Mouse (Mus musculus) stomach, embryonic 14.5 days (tissue): ENCODE measurements at regions not wholly inside any gene's neighbourhood (a gene's known extent, or its start where the extent isn't known, plus 50 kb on each side); places are given as distances from the start of the nearest gene placed in this dataset.

ENCODE experiments used
- ATAC-seq: fragments of 200-750 bp; cut with Nextera tagmentation; 2 replicates; pipeline ENCODE4 v1.8.0; 2017; ENCODE audit warnings: low read depth, moderate TSS enrichment; ENCODE audit not compliant: insufficient number of reproducible peaks, insufficient read depth, low FRiP score
- H3K27ac ChIP-seq: fragments of 300-500 bp; sonication (generic); 2 replicates; pipeline ENCODE4 v1.5.1; 2014; ENCODE audit warnings: mild to moderate bottlenecking, low read length, moderate library complexity, mixed read lengths
- H3K27me3 ChIP-seq: fragments of 300-500 bp; sonication (generic); 2 replicates; pipeline ENCODE4 v1.6.1; 2014; ENCODE audit warnings: low read length, control low read depth, mixed read lengths; ENCODE audit not compliant: control insufficient read depth, insufficient read depth
- H3K36me3 ChIP-seq: fragments of 300-500 bp; sonication (generic); 2 replicates; pipeline ENCODE4 v1.6.1; 2014; ENCODE audit warnings: mild to moderate bottlenecking, control low read depth, low read length, moderate library complexity, mixed read lengths; ENCODE audit not compliant: control insufficient read depth, insufficient read depth
- H3K4me1 ChIP-seq: fragments of 300-500 bp; sonication (generic); 2 replicates; pipeline ENCODE4 v1.6.1; 2014; ENCODE audit warnings: low read length, control low read depth, mixed read lengths; ENCODE audit not compliant: control insufficient read depth, insufficient read depth
- H3K4me2 ChIP-seq: fragments of 300-500 bp; sonication (generic); replicated peaks from 2 replicates; pipeline ENCODE4 v1.6.1; 2014; ENCODE audit warnings: low read depth, low read length, control low read depth
- H3K4me3 ChIP-seq: fragments of 300-500 bp; sonication (generic); 2 replicates; pipeline ENCODE4 v1.5.1; 2014; ENCODE audit warnings: low read depth, low read length, control low read depth
- H3K9ac ChIP-seq: fragments of 300-500 bp; sonication (generic); replicated peaks from 2 replicates; pipeline ENCODE4 v1.6.1; 2014; ENCODE audit warnings: low read depth, mild to moderate bottlenecking, control low read depth, low read length, moderate library complexity, mixed read lengths
- H3K9me3 ChIP-seq: fragments of 300-500 bp; sonication (generic); 2 replicates; pipeline ENCODE4 v1.6.1; 2016; ENCODE audit warnings: low read depth, low read length, control low read depth; ENCODE audit not compliant: control insufficient read depth
- WGBS: fragments of 180-500 bp; shearing (Covaris S2); extraction: QIAGEN DNeasy Blood & Tissue Kit; methylation state at CpG from one replicate; pipeline ENCODE4 v1.1.7; 2014; 5-methylcytosine and 5-hydroxymethylcytosine counted together

GRCm38 (mm10) chr12:5997366-5997765 lies 621.9 kb upstream of the Klhl29 start:
- Histone ChIP-seq H3K4me2 (no peak overlapping the region), H3K27me3 (no peaks in the 10 kb centered on the region), H3K4me3 (no peak overlapping the region), H3K9ac (no peak overlapping the region), H3K4me1 (no peaks in the 10 kb centered on the region), H3K27ac (no peak overlapping the region), H3K36me3 (no peaks in the 10 kb centered on the region), H3K9me3 (no peaks in the 10 kb centered on the region)
- no peak for ATAC-seq
- 81% methylated on average over 5 of the region's 5 CpGs for WGBS

- no peaks in the 10 kb centered on the region for H3K9me3 ChIP-seq
- no peak overlapping the region for H3K9ac ChIP-seq
- no peak overlapping the region for H3K27ac ChIP-seq
- no peaks in the 10 kb centered on the region for H3K36me3 ChIP-seq
- WGBS: 72% methylated on average over 6 of the region's 6 CpGs
- no peak for ATAC-seq
- H3K27me3 ChIP-seq: no peaks in the 10 kb centered on the region
- no peak overlapping the region for H3K4me3 ChIP-seq
- no peak overlapping the region for H3K4me2 ChIP-seq
- no peaks in the 10 kb centered on the region for H3K4me1 ChIP-seq
Measured at GRCm38 (mm10) chr12:5996672-5997071, 621.2 kb upstream of the Klhl29 start.

DNA sequence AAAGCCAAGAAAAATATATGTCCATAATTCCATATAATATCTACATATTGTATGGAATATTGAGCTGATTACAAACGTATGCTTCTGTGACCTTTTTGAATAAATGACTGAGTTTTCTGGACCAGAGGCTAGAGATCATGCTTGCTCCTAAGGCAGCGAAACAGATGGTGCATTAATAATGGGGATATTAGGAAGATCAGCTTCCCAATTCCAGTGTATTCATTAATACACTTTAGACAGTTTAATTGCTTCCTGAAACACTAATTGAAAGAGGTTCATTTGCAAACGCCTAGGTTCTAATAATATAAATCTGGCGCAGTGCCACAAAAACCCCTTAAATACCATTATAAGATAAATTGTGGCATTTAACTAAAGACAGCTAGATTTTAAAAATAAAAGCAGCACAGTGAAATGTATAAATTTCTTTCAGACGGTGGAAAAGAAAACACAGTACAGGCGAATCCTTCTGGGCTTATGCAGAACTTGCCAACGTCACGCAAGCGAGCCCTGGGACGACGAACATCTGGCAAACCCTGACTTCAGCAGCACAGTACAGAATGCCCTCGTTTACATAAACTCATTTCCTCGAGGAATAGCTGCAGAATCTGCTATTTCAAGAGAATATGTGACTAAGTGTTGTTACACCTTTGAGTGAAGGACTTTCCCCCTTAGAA lies 608.6 kb upstream of the Klhl29 start:
- Histone ChIP-seq H3K36me3 (no peaks in the 10 kb centered on the region), H3K4me3 (no peak overlapping the region), H3K27ac (no peak overlapping the region), H3K9ac (no peak overlapping the region), H3K9me3 (no peaks in the 10 kb centered on the region), H3K4me1 (no peaks in the 10 kb centered on the region), H3K27me3 (no peaks in the 10 kb centered on the region), H3K4me2 (no peak overlapping the region; the same call in 1 of the 2 replicates)
- WGBS: 34% methylated on average over 13 of the region's 13 CpGs
- ATAC-seq: no peak

DNA sequence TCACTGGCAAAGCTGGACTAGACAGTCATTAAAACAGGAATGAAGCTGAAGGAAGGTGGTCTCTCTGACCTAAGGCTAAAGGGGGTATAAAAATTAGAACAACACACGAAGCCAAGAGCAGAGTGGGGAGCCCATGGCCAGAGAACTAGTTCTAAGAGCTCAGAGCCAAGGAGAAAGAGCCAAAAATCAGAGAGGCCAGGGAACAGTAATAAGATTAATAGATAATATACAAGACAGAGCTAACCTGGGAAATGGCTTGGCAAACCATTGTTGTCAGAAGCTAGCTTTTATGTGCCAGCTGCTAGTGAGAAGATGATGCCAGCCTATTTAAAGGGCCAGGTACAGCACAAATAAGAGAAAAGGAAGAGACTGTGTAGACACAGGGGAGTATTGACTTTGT lies 606.6 kb upstream of the Klhl29 start:
- no peak overlapping the region for H3K4me2 ChIP-seq
- WGBS: 67% methylated on average over 1 of the region's 1 CpGs
- H3K36me3 ChIP-seq: no peaks in the 10 kb centered on the region

DNA sequence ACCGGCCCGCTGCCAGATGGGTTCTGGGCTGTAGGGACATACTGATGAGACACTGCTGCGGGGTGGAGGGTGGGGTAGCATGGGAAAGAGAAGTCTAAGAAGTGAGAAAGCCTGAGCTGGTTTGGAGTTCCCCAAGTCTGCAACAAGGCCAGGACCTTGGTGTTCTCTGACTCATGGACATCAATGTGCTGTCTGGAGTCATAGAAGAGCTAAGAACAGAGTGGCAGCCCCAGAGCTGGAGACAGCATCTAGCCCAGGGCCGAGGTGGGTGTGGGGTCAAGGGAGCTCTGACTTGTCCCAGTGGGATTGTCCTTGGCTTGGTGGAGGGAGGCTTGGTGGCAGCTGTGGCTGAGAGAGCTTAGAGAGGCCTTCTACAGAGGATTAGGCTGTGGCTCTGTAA lies 600.4 kb upstream of the Klhl29 start:
- H3K27me3 ChIP-seq: no peaks in the 10 kb centered on the region
- H3K27ac ChIP-seq: no peak overlapping the region
- no peaks in the 10 kb centered on the region for H3K9me3 ChIP-seq
- H3K4me3 ChIP-seq: no peak overlapping the region
- H3K4me1 ChIP-seq: no peaks in the 10 kb centered on the region
- no peak overlapping the region for H3K4me2 ChIP-seq
- no peaks in the 10 kb centered on the region for H3K36me3 ChIP-seq
- no peak overlapping the region for H3K9ac ChIP-seq
- ATAC-seq: no peak
- WGBS: 91% methylated on average over 4 of the region's 4 CpGs

More for the DNA sequence above, 606.6 kb upstream of the Klhl29 start:
- Histone ChIP-seq H3K9me3 (no peaks in the 10 kb centered on the region), H3K9ac (no peak overlapping the region), H3K4me1 (no peaks in the 10 kb centered on the region), H3K27me3 (no peaks in the 10 kb centered on the region), H3K27ac (no peak overlapping the region), H3K4me3 (no peak overlapping the region)
- no peak for ATAC-seq

- no peak for ATAC-seq
- no peak overlapping the region for H3K27ac ChIP-seq
- no peak overlapping the region for H3K4me2 ChIP-seq
- WGBS: 71% methylated on average over 4 of the region's 4 CpGs
- no peaks in the 10 kb centered on the region for H3K9me3 ChIP-seq
- no peaks in the 10 kb centered on the region for H3K4me1 ChIP-seq
- H3K36me3 ChIP-seq: no peaks in the 10 kb centered on the region
- H3K27me3 ChIP-seq: no peaks in the 10 kb centered on the region
- H3K4me3 ChIP-seq: no peak overlapping the region
- H3K9ac ChIP-seq: no peak overlapping the region
Measured at GRCm38 (mm10) chr12:5969556-5969955, 594.1 kb upstream of the Klhl29 start.

- Histone ChIP-seq H3K4me3 (no peak overlapping the region), H3K9me3 (no peaks in the 10 kb centered on the region), H3K27me3 (no peaks in the 10 kb centered on the region), H3K27ac (no peak overlapping the region), H3K36me3 (no peaks in the 10 kb centered on the region), H3K4me2 (no peak overlapping the region), H3K9ac (no peak overlapping the region), H3K4me1 (no peaks in the 10 kb centered on the region)
- ATAC-seq: no peak
- WGBS: 82% methylated on average over 2 of the region's 2 CpGs
Measured at GRCm38 (mm10) chr12:5956141-5956540, 580.7 kb upstream of the Klhl29 start.

DNA sequence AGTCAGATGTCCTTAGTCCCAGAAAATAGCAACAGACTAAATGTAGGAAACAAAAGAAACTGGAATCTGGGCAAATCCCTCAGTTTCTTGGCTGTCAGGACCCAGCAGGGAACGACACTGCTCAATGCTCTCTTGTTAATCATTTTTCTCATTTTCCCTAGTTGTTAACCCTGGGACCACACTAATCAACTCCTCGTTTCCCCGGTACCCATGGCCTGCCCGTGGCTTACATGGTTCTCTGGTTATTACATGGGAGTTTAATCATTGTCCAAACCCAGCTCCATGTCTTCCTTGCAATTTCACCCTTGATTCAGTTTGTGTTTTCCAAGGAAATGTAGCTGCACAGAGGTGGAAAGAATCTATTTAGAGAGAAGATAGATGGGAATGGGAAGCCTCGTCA lies 580.1 kb upstream of the Klhl29 start:
- Histone ChIP-seq H3K27ac (no peak overlapping the region), H3K27me3 (no peaks in the 10 kb centered on the region), H3K4me3 (no peak overlapping the region), H3K4me2 (no peak overlapping the region), H3K9ac (no peak overlapping the region), H3K4me1 (no peaks in the 10 kb centered on the region), H3K36me3 (no peaks in the 10 kb centered on the region), H3K9me3 (no peaks in the 10 kb centered on the region)
- 74% methylated on average over 5 of the region's 5 CpGs for WGBS
- no peak for ATAC-seq

GRCm38 (mm10) chr12:5943346-5943925 lies 568.0 kb upstream of the Klhl29 start:
- ATAC-seq: no peak
- Histone ChIP-seq H3K9me3 (no peaks in the 10 kb centered on the region), H3K36me3 (no peaks in the 10 kb centered on the region), H3K4me2 (no peak overlapping the region), H3K9ac (no peak overlapping the region), H3K27ac (no peak overlapping the region), H3K4me3 (no peak overlapping the region), H3K27me3 (no peaks in the 10 kb centered on the region), H3K4me1 (no peaks in the 10 kb centered on the region)
- 85% methylated on average over 11 of the region's 11 CpGs for WGBS
